Mouse (Mus musculus): ENCODE results near the gene Pikfyve.

DNA sequence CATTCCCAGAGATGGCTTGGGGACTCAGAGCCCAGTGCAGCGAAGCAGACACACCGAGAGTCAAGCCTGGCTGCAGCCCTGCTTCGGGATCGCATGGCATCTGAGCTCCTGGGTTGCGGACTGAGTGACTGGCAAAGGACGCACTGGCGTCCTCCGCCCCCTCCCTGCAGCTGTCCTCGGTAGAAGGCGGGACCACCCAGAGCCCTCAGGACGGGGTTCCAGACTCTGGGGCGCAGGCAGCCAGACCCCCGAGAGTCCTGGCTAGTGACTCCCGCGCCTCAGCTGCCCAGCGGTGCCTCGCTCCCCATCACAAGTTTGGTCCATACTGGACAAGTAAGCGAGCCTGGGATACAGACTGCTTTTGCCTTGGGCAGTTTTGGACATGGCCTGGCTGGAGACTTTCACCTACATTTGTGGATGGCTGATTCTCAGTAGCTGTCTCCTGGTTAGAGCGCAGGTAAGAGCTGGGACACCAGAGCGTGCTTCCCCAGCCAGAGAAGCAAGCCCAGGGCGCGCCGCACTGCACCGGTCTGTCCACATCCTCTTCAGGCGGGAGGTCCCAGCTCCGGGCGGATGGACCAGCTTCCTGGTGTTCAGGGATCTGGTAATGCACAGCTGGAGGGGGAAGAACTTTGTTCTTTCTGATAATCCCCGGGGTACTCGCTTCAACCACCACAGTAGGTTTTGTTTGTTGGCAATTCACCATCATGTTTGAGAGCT lies 124.9 kb downstream of the Pikfyve start:
- TF ChIP-seq CTCF (IDR thresholded peaks at IDR 0.05; ENCODE audit: insufficient read depth, low read length) (no peak), POLR2A (IDR thresholded peaks at IDR 0.05; ENCODE audit: borderline replicate concordance, extremely low read depth, low read depth, low read length) (no peak)

Measured in lung, adult 2 months (tissue).